Mouse (Mus musculus): ENCODE results near the gene Gm43552. TPM values are rescaled to one million over a fixed set of nuclear protein-coding genes. Genes with fewer than 3 reads are reported as not detected.
"Not testable (repeated sequence)": the region's sequence is repeated elsewhere in the genome, so short reads cannot be mapped to it uniquely, and the experiment has no call there.

Gm43552 gene
- total and polyA plus RNA-seq, 2 experiments from 2014 or later: not detected

DNA sequence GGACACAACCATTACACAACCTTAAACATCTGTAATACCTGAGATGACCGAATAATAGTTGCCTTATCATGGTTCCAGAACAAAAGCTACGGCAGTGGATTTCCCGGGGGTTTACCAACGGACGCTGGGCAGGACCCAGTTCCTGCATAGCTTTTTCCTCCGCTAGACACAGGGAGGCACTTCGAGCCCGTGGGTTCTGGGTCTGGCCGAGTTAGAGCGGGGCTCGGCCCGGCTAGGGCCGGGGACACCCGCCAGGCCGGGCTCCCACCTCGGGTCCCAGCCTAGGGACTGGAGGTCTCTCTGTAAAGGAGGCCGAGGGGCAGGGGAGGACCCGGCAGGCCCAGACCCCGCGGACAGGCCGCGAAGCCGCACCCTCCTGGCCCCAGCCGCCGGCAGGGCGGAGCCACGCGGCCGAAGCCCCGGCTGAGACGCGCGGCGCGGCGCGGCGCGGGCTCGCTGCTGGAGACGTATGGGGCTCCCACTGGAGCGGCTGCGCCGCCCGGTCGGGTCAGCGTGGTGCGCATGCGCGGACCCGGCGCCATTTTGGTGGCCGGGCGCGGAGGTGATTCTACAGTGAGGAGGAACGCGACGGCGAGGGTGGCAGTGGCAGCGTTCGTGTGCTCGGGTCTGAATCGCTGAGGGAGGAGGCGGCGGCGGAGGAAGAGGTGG lies 44.3 kb upstream of the Gm43552 start, which contains the start of the genes Smim14 and Ube2k:
Smim14 (minus strand) TSS at position 434 of the 669 bp plus-strand sequence.
Ube2k (plus strand) TSS at position 483 of the 669 bp plus-strand sequence.
- Histone ChIP-seq H3K4me2 (ENCODE audit: low read depth, low read length, poor library complexity, severe bottlenecking) (peak within 1 kb of the TSS; percentile 57), H3K4me1 (ENCODE audit: insufficient read depth, low read length) (peaks cover 3% of the 10 kb centered on the region), H3K27ac (ENCODE audit: low read depth, low read length) (peak within 1 kb of the TSS; percentile 97), H3K27me3 (ENCODE audit: insufficient read depth, low read length) (no peaks in the 10 kb centered on the region), H3K36me3 (ENCODE audit: insufficient read depth, low read length) (no peaks in the 10 kb centered on the region), H3K4me3 (ENCODE audit: low read depth, low read length) (peak within 1 kb of the TSS; percentile 96), H3K9ac (replicated peaks; ENCODE audit: low read length, poor library complexity, severe bottlenecking) (peak within 1 kb of the TSS; percentile 96), H3K9me3 (ENCODE audit: low read length) (no peaks in the 10 kb centered on the region)
- 0 out of 2 replicates have a peak, but pooled peaks have one; percentile 1 for TF ChIP-seq CTCF (IDR thresholded peaks at IDR 0.05)
- WGBS: under 1% methylated on average over 44 of the region's 66 CpGs
- DNase-seq (ENCODE audit: low spot score) (peak; percentile 94), ATAC-seq (ENCODE audit: low FRiP score) (peak; percentile 96)

DNA sequence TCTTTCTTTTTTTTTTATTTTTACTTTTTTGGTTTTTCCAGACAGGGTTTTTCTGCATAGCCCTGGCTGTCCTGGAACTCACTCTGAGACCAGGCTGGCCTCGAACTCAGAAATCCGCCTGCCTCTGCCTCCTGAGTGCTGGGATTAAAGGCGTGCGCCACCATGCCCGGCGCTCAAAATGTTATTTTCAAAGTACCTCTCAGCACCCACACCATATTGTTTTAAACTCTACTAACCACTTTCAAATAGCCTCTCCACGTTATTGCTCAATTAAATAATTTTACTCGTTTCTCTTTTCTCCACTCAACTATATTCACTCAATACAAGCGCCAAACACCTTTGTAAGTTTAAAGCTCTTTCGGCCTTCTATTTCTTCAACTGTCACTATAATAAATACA lies 43.4 kb upstream of the Gm43552 start:
- Histone ChIP-seq H3K4me3 (ENCODE audit: low read depth, low read length) (peak overlapping the region; percentile 96), H3K4me2 (ENCODE audit: low read depth, low read length, poor library complexity, severe bottlenecking) (peak overlapping the region; percentile 57), H3K27ac (ENCODE audit: low read depth, low read length) (peak overlapping the region; percentile 97; the same call in 1 of the 2 replicates), H3K9ac (replicated peaks; ENCODE audit: low read length, poor library complexity, severe bottlenecking) (peak overlapping the region; percentile 96; the same call in 1 of the 2 replicates)
- 82% methylated on average over 10 of the region's 10 CpGs for WGBS
- not testable (repeated sequence) for H3K9me3 ChIP-seq (ENCODE audit: low read length); H3K36me3 ChIP-seq (ENCODE audit: insufficient read depth, low read length); DNase-seq (ENCODE audit: low spot score); ATAC-seq (ENCODE audit: low FRiP score); H3K4me1 ChIP-seq (ENCODE audit: insufficient read depth, low read length); H3K27me3 ChIP-seq (ENCODE audit: insufficient read depth, low read length)

DNA sequence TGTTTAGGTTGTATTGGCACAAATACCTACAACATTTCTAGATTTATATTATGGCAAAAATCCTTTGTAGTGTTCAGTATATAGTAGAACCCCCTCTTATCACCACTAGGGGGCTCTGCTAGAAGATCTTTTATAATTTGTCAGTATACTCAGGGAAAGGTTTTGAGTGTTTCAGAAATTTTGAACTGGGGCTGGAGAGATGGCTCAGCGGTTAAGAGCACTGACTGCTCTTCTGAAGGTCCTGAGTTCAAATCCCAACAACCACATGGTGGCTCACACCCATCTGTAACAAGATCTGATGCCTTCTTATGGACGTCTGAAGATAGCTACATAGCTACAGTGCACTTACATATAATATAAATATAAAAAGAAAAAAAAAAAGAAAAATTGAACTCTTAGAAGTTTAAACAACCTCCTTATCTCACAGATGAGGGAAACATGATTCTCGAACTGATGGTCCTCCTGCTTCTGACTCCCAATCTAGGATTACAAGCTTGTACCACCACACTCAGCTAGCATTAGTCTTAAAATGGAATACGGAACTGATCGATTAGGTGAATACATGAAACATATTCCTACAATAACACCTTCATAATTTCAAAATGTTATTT lies 42.9 kb upstream of the Gm43552 start:
- WGBS: 70% methylated on average over 5 of the region's 5 CpGs
- peak; percentile 69 for DNase-seq (ENCODE audit: low spot score)

DNA sequence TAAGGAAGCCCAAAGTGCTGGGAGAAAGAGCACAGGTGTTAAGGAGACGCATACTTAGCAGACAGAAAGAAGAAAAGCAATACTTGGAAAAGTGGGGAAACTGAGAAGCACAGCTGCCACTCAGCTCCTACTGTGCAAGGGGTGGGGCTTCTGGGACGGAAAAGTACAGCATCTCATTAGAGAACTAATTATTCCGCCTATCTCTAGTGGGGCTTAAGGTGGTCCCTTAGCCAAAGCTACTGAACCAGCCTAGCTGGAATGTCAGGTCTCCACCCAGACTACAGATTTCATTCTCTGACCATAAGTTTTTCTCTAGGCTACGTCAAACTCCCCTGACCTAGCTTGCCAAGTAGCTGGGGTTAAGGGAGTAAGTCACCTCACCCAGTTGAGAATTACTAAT lies 41.9 kb upstream of the Gm43552 start:
- Histone ChIP-seq H3K4me1 (ENCODE audit: insufficient read depth, low read length) (peaks cover 3% of the 10 kb centered on the region), H3K36me3 (ENCODE audit: insufficient read depth, low read length) (no peaks in the 10 kb centered on the region), H3K9me3 (ENCODE audit: low read length) (no peaks in the 10 kb centered on the region), H3K4me2 (ENCODE audit: low read depth, low read length, poor library complexity, severe bottlenecking) (no peak overlapping the region), H3K4me3 (ENCODE audit: low read depth, low read length) (no peak overlapping the region), H3K27me3 (ENCODE audit: insufficient read depth, low read length) (no peaks in the 10 kb centered on the region), H3K9ac (replicated peaks; ENCODE audit: low read length, poor library complexity, severe bottlenecking) (no peak overlapping the region), H3K27ac (ENCODE audit: low read depth, low read length) (no peak overlapping the region)
- TF ChIP-seq CTCF (IDR thresholded peaks at IDR 0.05): no peak
- no peak for DNase-seq (ENCODE audit: low spot score)
- no peak for ATAC-seq (ENCODE audit: low FRiP score)
- WGBS: 64% methylated on average over 4 of the region's 4 CpGs

More for the DNA sequence above, 42.9 kb upstream of the Gm43552 start:
- peaks cover 3% of the 10 kb centered on the region for H3K4me1 ChIP-seq (ENCODE audit: insufficient read depth, low read length)
- no peaks in the 10 kb centered on the region for H3K9me3 ChIP-seq (ENCODE audit: low read length)
- no peak overlapping the region for H3K4me3 ChIP-seq (ENCODE audit: low read depth, low read length)
- H3K36me3 ChIP-seq (ENCODE audit: insufficient read depth, low read length): no peaks in the 10 kb centered on the region
- no peak for ATAC-seq (ENCODE audit: low FRiP score)
- TF ChIP-seq CTCF (IDR thresholded peaks at IDR 0.05): peak; percentile 72
- no peaks in the 10 kb centered on the region for H3K27me3 ChIP-seq (ENCODE audit: insufficient read depth, low read length)
- no peak overlapping the region for H3K9ac ChIP-seq (replicated peaks; ENCODE audit: low read length, poor library complexity, severe bottlenecking)
- H3K4me2 ChIP-seq (ENCODE audit: low read depth, low read length, poor library complexity, severe bottlenecking): no peak overlapping the region
- no peak overlapping the region for H3K27ac ChIP-seq (ENCODE audit: low read depth, low read length)

DNA sequence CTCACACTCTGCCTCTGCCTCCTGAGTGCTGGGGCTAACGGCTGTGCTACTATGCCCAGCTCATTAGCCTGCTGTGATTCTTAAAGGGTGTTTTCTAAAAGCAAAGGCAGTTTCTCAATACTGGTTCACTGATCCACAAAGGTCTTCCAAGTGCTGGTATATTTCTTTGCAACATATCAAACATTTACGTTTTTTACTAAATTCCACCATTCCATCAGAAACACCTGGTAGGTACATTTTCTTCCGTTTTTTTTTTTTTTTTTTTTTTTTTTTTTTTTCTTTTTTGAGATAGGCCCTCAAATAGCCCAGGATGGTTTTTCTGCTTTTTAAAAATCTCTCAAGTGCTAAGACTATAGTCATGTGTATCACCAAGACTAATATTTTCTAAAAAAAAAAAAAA lies 38.6 kb upstream of the Gm43552 start:
- TF ChIP-seq CTCF (IDR thresholded peaks at IDR 0.05): no peak
- no peaks in the 10 kb centered on the region for H3K36me3 ChIP-seq (ENCODE audit: insufficient read depth, low read length)
- no peaks in the 10 kb centered on the region for H3K9me3 ChIP-seq (ENCODE audit: low read length)
- no peak overlapping the region for H3K4me2 ChIP-seq (ENCODE audit: low read depth, low read length, poor library complexity, severe bottlenecking)
- DNase-seq (ENCODE audit: low spot score) (no peak), ATAC-seq (ENCODE audit: low FRiP score) (no peak)
- H3K9ac ChIP-seq (replicated peaks; ENCODE audit: low read length, poor library complexity, severe bottlenecking): no peak overlapping the region
- H3K27me3 ChIP-seq (ENCODE audit: insufficient read depth, low read length): no peaks in the 10 kb centered on the region
- no peaks in the 10 kb centered on the region for H3K4me1 ChIP-seq (ENCODE audit: insufficient read depth, low read length)
- H3K4me3 ChIP-seq (ENCODE audit: low read depth, low read length): no peak overlapping the region
- no peak overlapping the region for H3K27ac ChIP-seq (ENCODE audit: low read depth, low read length)
- WGBS: 79% methylated on average over 3 of the region's 3 CpGs

Measured in midbrain, postnatal 0 days (tissue).